Mouse (Mus musculus): ENCODE data around the gene Thoc7.

Thoc7 gene

DNA sequence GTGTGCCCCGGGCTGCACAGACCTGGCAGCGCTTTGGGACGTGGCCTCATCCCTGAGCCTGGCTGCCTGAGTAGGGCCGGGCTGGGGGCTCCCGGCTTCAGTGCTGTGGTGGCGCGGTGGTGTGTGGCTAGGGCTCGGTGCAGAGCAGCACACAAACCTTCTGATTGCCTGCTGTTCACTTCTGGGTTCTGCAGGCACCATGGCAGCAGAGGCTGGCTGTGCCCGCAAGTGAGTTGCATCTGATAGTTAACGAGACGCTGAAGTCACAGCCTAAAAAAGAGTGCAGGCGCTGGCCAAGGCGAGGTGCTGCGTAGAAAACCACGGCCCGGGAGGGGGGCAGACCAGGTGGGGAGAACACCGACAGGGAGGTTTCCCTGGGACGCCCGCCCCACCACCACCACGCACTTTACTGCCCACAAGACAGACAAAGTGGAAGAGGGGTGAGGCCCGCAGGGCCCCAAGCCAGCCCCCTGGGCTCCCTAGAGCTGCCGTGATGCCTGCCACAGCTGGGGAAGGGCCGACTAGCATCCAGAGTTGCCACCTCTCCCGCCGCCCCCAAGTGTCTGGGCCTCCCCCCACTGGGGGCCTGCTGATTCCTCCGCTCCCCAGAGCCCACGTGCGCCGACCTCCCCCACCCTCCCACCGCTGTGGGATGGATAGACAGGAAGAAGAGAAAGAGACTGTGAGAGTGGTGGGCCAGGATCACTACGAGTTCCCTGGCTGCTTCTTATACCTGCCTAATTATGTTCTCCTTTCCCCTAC lies 28.2 kb downstream of the Thoc7 start:
- no peak for DNase-seq (ENCODE audit: low read depth, low spot score)

DNA sequence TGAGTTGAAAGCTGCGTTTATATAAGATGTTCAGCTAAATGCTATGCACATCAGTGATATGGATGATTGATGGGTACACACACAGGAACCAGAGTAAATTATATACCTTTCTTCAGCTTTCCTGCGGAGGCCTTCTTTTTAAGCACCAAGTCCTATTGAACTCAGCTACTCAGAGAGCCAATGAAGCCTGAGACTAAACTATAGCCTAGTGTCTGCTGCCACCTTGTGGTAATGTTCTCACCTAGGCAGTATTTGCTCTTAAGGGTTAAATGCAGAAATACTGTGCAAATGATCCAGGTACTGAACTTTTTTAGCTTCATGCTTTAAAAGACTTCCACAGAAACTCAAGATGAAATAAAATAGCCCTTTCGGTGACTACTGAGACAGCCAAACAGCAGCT lies 44.0 kb downstream of the Thoc7 start:
- DNase-seq (ENCODE audit: low read depth, low spot score), result peak; percentile 61

DNA sequence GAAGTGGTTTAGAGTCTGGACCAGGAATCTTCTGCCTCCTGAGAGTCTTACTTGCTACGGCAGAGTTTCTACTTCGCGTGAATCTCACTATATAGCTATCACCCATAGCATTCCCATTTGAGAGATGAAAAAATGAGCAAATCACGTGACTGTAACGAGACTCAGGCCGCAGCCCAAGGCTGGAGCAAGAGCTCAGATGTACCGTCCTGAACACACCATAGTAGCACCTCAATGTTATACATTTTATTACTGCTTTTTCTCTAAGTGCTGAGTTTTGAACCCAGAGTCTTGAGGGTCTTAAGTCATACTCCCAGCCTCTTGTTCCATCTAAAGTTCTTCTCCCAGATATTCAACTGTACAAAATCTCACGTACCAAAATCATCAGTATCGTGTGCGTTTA lies 44.4 kb downstream of the Thoc7 start:
- no peak for DNase-seq (ENCODE audit: low read depth, low spot score)

DNA sequence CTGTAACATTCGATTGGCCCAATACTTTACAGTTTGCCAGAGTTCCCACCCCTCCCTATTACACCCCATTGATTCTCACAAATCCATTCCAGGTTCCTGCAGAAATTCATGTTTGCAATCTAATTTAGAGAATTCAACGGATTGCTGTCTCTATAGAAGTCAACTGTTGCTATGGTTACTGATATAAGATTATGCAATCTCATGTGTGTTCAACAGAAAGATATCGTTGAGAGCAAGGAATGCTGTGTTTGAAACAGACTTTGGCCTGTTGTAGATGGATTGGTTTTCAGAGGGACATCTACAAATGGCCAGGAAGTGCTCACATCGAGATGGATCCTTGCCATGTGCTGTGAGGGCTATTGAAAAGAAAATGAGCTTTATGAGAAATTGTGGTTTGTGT lies 46.4 kb downstream of the Thoc7 start:
- DNase-seq (ENCODE audit: low read depth, low spot score), result no peak

DNA sequence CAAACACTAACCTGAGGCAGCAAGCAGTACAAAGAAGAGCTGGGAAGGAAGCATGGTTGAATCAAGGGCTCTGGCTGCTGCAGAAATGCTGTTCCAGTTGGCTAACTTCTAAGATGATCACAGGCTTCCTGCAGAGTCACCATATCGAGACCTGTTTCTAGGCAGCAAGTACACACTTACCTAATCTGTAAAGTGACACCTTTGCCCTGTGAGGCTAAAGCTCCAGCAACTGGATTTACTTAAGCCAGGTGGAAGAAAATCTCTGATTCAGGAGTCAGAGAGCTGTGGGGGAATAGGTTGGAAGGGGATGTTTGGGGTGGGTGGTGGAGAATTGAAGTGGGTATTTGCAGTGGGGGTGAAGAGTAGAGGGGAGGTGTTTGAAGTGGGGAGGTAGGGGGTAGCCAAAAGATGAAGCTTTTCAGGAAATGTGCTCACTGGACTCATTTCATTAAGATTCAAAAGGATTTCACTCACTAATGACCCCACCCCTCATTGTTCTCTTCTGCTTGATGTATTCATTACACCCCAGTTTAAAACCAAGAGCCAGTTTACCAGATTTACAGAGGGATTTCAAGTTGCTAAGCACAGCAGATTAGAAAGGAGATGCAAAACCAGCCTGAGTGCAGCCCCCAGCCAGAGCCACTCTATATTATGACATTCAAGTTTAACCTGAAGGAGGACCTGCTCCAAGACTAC lies 47.1 kb downstream of the Thoc7 start, which contains the start of gene Gm281:
Gene Gm281, minus strand, starts transcription at position 92 of the 696 bp plus-strand sequence.
- DNase-seq (ENCODE audit: low read depth, low spot score), result no peak

DNA sequence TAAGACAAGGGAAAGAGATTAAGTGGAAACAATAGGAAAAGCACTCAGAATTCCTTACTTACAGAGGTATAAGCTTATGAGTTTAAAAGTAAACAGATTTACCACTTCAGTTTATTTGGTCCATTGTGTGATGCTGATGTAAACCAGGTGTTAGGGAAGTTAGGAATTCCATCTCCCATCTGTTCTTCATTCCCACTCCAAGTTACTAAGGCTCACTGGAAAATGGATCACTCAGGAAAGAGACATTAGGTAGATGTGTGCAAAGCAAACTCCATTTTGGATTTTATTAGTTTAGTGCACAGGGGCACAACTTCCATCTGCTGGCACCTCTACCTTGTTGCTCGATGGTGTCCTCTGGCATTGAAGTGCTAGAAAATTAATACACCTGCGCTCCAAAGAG lies 51.5 kb downstream of the Thoc7 start:
- DNase-seq (ENCODE audit: low read depth, low spot score), result no peak

DNA sequence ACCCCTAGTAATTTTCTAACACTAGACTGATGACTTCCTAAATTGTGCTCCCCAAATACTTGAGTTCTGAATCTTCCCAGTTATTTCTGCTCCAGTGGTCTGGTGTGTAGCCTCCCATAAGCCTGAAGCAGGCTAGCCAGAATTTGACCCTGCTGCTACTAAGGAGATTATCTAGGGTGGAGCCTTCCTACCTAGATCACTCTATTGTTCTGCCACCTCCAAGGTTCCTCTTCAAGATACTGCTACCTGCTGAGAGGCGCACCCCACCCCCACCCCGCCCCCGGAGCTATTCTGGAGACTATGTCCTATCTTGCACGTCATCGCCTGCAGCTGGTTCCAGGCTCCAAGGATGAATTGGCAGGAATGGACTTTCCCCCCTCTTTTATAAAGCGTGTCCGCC lies 54.5 kb downstream of the Thoc7 start:
- no peak for DNase-seq (ENCODE audit: low read depth, low spot score)

DNA sequence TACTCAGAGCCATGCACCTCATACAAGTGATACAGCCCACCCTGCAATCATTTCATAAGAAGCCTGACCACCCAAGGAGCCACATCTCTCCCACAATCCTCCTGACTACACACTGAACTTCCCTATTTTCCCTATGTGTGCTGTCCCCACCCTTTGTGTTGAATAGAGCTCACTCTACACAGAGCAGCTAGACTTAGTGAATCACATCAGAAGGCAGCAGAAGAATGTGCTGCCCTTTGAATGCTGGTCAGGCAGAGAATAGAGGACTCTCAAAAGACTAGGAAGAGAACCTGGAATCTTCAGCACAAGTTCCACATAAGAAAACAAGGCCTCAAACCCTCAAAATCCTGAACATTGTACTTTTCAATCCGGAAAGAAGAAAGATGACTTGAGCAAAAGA lies 55.2 kb downstream of the Thoc7 start:
- DNase-seq (ENCODE audit: low read depth, low spot score), result no peak

DNA sequence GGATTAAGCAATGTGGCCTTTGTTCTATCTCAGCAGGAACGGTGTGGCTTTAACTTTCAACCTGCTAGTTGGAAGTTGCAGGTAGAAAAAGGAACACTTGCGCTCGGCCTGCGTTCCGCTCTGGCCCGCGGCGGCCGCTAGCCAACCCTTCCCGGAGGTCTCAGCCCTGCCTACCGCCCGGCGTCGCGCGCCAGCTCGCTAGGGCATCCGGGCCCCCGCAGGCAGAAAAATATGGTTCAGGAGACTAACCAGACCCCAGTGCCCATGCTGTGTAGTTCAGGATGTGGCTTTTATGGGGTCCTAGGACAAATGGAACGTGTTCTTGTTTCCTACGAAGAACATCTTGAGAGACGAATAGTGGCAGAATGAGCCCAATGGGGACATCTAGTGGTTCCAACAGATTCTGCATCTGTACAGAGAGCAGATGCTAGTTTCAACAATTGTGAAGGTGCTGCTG lies 60.0 kb downstream of the Thoc7 start:
- DNase-seq (ENCODE audit: low read depth, low spot score), result peak; percentile 69

Measured in embryo, embryonic 11.5 days (tissue).